Mouse (Mus musculus): ENCODE measurements around the gene Adamts1. TPM values are rescaled to one million over a fixed set of nuclear protein-coding genes. Genes with fewer than 3 reads are reported as not detected.
A peak's percentile ranks its signal among the peaks of the same experiment; 100 is the strongest.

The Adamts1 gene
- polyA plus RNA-seq (2015; fragmentation: Nextera tagmentation; extraction: Ambion mirVana): 14.7 and 15.9 TPM in 2 replicates

GRCm38 (mm10) chr16:85802954-85803353 lies at the start of gene Adamts1:
Gene Adamts1 (minus strand): TSS chr16:85803113.
- Histone ChIP-seq H3K36me3 (ENCODE audit: control insufficient read depth, insufficient read depth, low read length) (no peaks in the 10 kb centered on the region; the same call in 1 of the 2 replicates), H3K4me2 (ENCODE audit: low read length) (peak within 1 kb of the TSS; percentile 100), H3K27me3 (replicated peaks; ENCODE audit: control insufficient read depth, insufficient read depth, low read length) (no peaks in the 10 kb centered on the region), H3K4me1 (ENCODE audit: control insufficient read depth, insufficient read depth, low read depth, low read length) (peaks cover 17% of the 10 kb centered on the region), H3K27ac (ENCODE audit: low read depth, low read length) (peak within 1 kb of the TSS; percentile 67), H3K4me3 (ENCODE audit: low read length) (peak within 1 kb of the TSS; percentile 65), H3K9ac (ENCODE audit: low read depth, low read length) (peak within 1 kb of the TSS; percentile 76), H3K9me3 (ENCODE audit: control insufficient read depth, low read length) (no peaks in the 10 kb centered on the region)
- ATAC-seq: peak; percentile 81
- WGBS: 0% methylated on average over 21 of the region's 26 CpGs

GRCm38 (mm10) chr16:85827066-85827465 lies 24.2 kb upstream of the Adamts1 start:
- Histone ChIP-seq H3K4me2 (ENCODE audit: low read length) (no peak overlapping the region), H3K4me1 (ENCODE audit: control insufficient read depth, insufficient read depth, low read depth, low read length) (no peaks in the 10 kb centered on the region), H3K9ac (ENCODE audit: low read depth, low read length) (no peak overlapping the region), H3K27ac (ENCODE audit: low read depth, low read length) (no peak overlapping the region), H3K4me3 (ENCODE audit: low read length) (no peak overlapping the region), H3K9me3 (ENCODE audit: control insufficient read depth, low read length) (no peaks in the 10 kb centered on the region), H3K27me3 (replicated peaks; ENCODE audit: control insufficient read depth, insufficient read depth, low read length) (no peaks in the 10 kb centered on the region), H3K36me3 (ENCODE audit: control insufficient read depth, insufficient read depth, low read length) (no peaks in the 10 kb centered on the region)
- no peak for ATAC-seq
- whole genome bisulfite sequencing: 79% methylated on average over 3 of the region's 3 CpGs

- no peak overlapping the region for H3K4me3 ChIP-seq (ENCODE audit: low read length)
- H3K9ac ChIP-seq (ENCODE audit: low read depth, low read length): no peak overlapping the region
- no peaks in the 10 kb centered on the region for H3K9me3 ChIP-seq (ENCODE audit: control insufficient read depth, low read length)
- H3K27me3 ChIP-seq (replicated peaks; ENCODE audit: control insufficient read depth, insufficient read depth, low read length): no peaks in the 10 kb centered on the region
- no peaks in the 10 kb centered on the region for H3K36me3 ChIP-seq (ENCODE audit: control insufficient read depth, insufficient read depth, low read length)
- no peak overlapping the region for H3K27ac ChIP-seq (ENCODE audit: low read depth, low read length)
- ATAC-seq: no peak
- no peaks in the 10 kb centered on the region for H3K4me1 ChIP-seq (ENCODE audit: control insufficient read depth, insufficient read depth, low read depth, low read length)
- H3K4me2 ChIP-seq (ENCODE audit: low read length): no peak overlapping the region
- 84% methylated on average over 5 of the region's 5 CpGs for WGBS
Measured at GRCm38 (mm10) chr16:85822330-85822916, 19.5 kb upstream of the Adamts1 start.

- ATAC-seq: peak; percentile 69
- H3K36me3 ChIP-seq (ENCODE audit: control insufficient read depth, insufficient read depth, low read length): no peaks in the 10 kb centered on the region
- WGBS: 65% methylated on average over 5 of the region's 5 CpGs
- H3K27me3 ChIP-seq (replicated peaks; ENCODE audit: control insufficient read depth, insufficient read depth, low read length): no peaks in the 10 kb centered on the region
- no peaks in the 10 kb centered on the region for H3K4me1 ChIP-seq (ENCODE audit: control insufficient read depth, insufficient read depth, low read depth, low read length)
- H3K4me3 ChIP-seq (ENCODE audit: low read length): no peak overlapping the region
- H3K9ac ChIP-seq (ENCODE audit: low read depth, low read length): no peak overlapping the region
- H3K27ac ChIP-seq (ENCODE audit: low read depth, low read length): no peak overlapping the region
- H3K9me3 ChIP-seq (ENCODE audit: control insufficient read depth, low read length): no peaks in the 10 kb centered on the region
- no peak overlapping the region for H3K4me2 ChIP-seq (ENCODE audit: low read length)
Measured at GRCm38 (mm10) chr16:85819808-85820458, 17.0 kb upstream of the Adamts1 start.

- Histone ChIP-seq H3K9ac (ENCODE audit: low read depth, low read length) (no peak overlapping the region), H3K27me3 (replicated peaks; ENCODE audit: control insufficient read depth, insufficient read depth, low read length) (no peaks in the 10 kb centered on the region), H3K9me3 (ENCODE audit: control insufficient read depth, low read length) (no peaks in the 10 kb centered on the region), H3K4me3 (ENCODE audit: low read length) (no peak overlapping the region), H3K36me3 (ENCODE audit: control insufficient read depth, insufficient read depth, low read length) (no peaks in the 10 kb centered on the region), H3K4me1 (ENCODE audit: control insufficient read depth, insufficient read depth, low read depth, low read length) (no peaks in the 10 kb centered on the region), H3K27ac (ENCODE audit: low read depth, low read length) (no peak overlapping the region), H3K4me2 (ENCODE audit: low read length) (no peak overlapping the region)
- no peak for ATAC-seq
- 91% methylated on average over 2 of the region's 2 CpGs for WGBS
Measured at GRCm38 (mm10) chr16:85814116-85814515, 11.2 kb upstream of the Adamts1 start.

- no peak for ATAC-seq
- WGBS: 20% methylated on average over 2 of the region's 2 CpGs
- no peak overlapping the region for H3K9ac ChIP-seq (ENCODE audit: low read depth, low read length)
- H3K27me3 ChIP-seq (replicated peaks; ENCODE audit: control insufficient read depth, insufficient read depth, low read length): no peaks in the 10 kb centered on the region
- H3K27ac ChIP-seq (ENCODE audit: low read depth, low read length): no peak overlapping the region
- H3K36me3 ChIP-seq (ENCODE audit: control insufficient read depth, insufficient read depth, low read length): no peaks in the 10 kb centered on the region
- H3K4me3 ChIP-seq (ENCODE audit: low read length): no peak overlapping the region
- H3K4me1 ChIP-seq (ENCODE audit: control insufficient read depth, insufficient read depth, low read depth, low read length): peaks cover 5% of the 10 kb centered on the region
- H3K4me2 ChIP-seq (ENCODE audit: low read length): peak overlapping the region; percentile 13; the same call in 1 of the 2 replicates
- no peaks in the 10 kb centered on the region for H3K9me3 ChIP-seq (ENCODE audit: control insufficient read depth, low read length)
Measured at GRCm38 (mm10) chr16:85807626-85808025, 4.7 kb upstream of the Adamts1 start.

- 20% methylated on average over 3 of the region's 3 CpGs for WGBS
- no peak overlapping the region for H3K9ac ChIP-seq (ENCODE audit: low read depth, low read length)
- no peak for ATAC-seq
Measured at GRCm38 (mm10) chr16:85807072-85807471, 4.2 kb upstream of the Adamts1 start.

GRCm38 (mm10) chr16:85805581-85805980 lies 2.7 kb upstream of the Adamts1 start:
- H3K27ac ChIP-seq (ENCODE audit: low read depth, low read length): no peak overlapping the region
- no peak for ATAC-seq
- no peak overlapping the region for H3K9ac ChIP-seq (ENCODE audit: low read depth, low read length)
- no peak overlapping the region for H3K4me3 ChIP-seq (ENCODE audit: low read length)
- WGBS: 68% methylated on average over 2 of the region's 2 CpGs
- no peaks in the 10 kb centered on the region for H3K27me3 ChIP-seq (replicated peaks; ENCODE audit: control insufficient read depth, insufficient read depth, low read length)
- peaks cover 12% of the 10 kb centered on the region for H3K4me1 ChIP-seq (ENCODE audit: control insufficient read depth, insufficient read depth, low read depth, low read length)
- H3K36me3 ChIP-seq (ENCODE audit: control insufficient read depth, insufficient read depth, low read length): no peaks in the 10 kb centered on the region
- no peak overlapping the region for H3K4me2 ChIP-seq (ENCODE audit: low read length)
- no peaks in the 10 kb centered on the region for H3K9me3 ChIP-seq (ENCODE audit: control insufficient read depth, low read length)

More at GRCm38 (mm10) chr16:85807072-85807471, 4.2 kb upstream of the Adamts1 start:
- Histone ChIP-seq H3K27ac (ENCODE audit: low read depth, low read length) (no peak overlapping the region), H3K4me3 (ENCODE audit: low read length) (no peak overlapping the region), H3K4me1 (ENCODE audit: control insufficient read depth, insufficient read depth, low read depth, low read length) (peaks cover 8% of the 10 kb centered on the region), H3K4me2 (ENCODE audit: low read length) (no peak overlapping the region; the same call in 1 of the 2 replicates), H3K9me3 (ENCODE audit: control insufficient read depth, low read length) (no peaks in the 10 kb centered on the region), H3K27me3 (replicated peaks; ENCODE audit: control insufficient read depth, insufficient read depth, low read length) (no peaks in the 10 kb centered on the region), H3K36me3 (ENCODE audit: control insufficient read depth, insufficient read depth, low read length) (no peaks in the 10 kb centered on the region)

- Histone ChIP-seq H3K36me3 (ENCODE audit: control insufficient read depth, insufficient read depth, low read length) (no peaks in the 10 kb centered on the region), H3K9ac (ENCODE audit: low read depth, low read length) (peak overlapping the region; percentile 76), H3K4me3 (ENCODE audit: low read length) (peak overlapping the region; percentile 65), H3K27ac (ENCODE audit: low read depth, low read length) (peak overlapping the region; percentile 67), H3K27me3 (replicated peaks; ENCODE audit: control insufficient read depth, insufficient read depth, low read length) (no peaks in the 10 kb centered on the region), H3K4me2 (ENCODE audit: low read length) (peak overlapping the region; percentile 100), H3K4me1 (ENCODE audit: control insufficient read depth, insufficient read depth, low read depth, low read length) (peaks cover 17% of the 10 kb centered on the region), H3K9me3 (ENCODE audit: control insufficient read depth, low read length) (no peaks in the 10 kb centered on the region)
- WGBS: 1% methylated on average over 23 of the region's 25 CpGs
- ATAC-seq: peak; percentile 15; the same call in 1 of the 2 replicates
Measured at GRCm38 (mm10) chr16:85803613-85804551, 969 bp upstream of the Adamts1 start.

All from hindbrain, embryonic 16.5 days (tissue).